In the genomic region with DNA sequence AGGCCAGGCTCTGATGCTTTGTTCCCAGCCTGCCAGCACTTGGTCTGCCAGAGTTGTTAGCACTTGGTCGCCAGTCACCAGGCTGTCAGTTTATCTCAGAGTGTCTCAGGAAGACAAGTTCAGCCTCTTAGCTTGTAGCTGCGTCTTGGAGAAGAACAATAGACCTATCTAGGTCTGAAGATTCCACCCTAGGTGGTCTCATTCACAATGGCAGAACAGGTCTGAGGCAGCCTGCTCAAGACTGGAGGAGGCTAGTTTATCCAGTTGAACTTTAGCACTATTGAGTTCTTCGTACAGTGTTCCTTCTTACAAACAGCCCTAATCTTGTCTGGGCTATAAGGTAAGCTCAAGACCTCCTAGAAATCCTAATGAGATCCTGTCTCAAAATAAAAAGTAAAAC, we compare ENCODE assay signal across 22 mouse cellular contexts. TPM values are rescaled to one million over a fixed set of nuclear protein-coding genes. Genes with fewer than 3 reads are reported as not detected.
DNase-seq lines count a peak whose midpoint lies in the region; ATAC-seq and TF ChIP-seq lines count a peak whose summit lies in the region.
"Had no signal": no experiment of that assay in that cellular context is flagged by ENCODE, and none has a peak within 500 bp of the region (broad histone marks: within the 10 kb centered on the region; RNA-seq: fewer than 3 reads in every experiment).

No protein-coding gene starts in this region.

- no peak for DNase-seq in stomach, postnatal 0 days (ENCODE audit: low spot score)
- peak; percentile 63 for DNase-seq in ES-E14 (ENCODE audit: low read depth, low spot score)
- DNase-seq in hindbrain, embryonic 11.5 days (ENCODE audit: low spot score) = no peak
- no peak for DNase-seq in lung, postnatal 36 days
- DNase-seq: adrenal gland, postnatal 14 days; cerebellum, adult 18-20 months; cerebellum, adult 9-11 months; cerebellum, postnatal 36 days; gastrocnemius, postnatal 10 days; heart, adult 2 months had no signal

- H3K4me1 ChIP-seq in stomach, embryonic 14.5 days (ENCODE audit: control insufficient read depth, insufficient read depth, low read length) = no peaks in the 10 kb centered on the region
- no peaks in the 10 kb centered on the region for H3K4me1 ChIP-seq in stomach, postnatal 0 days (replicated peaks; ENCODE audit: control insufficient read depth, insufficient read depth)
- peaks cover 11% of the 10 kb centered on the region in 2 experiments for H3K4me1 ChIP-seq in ES-E14 (ENCODE audit: control insufficient read depth in 2 of 2, insufficient read depth in 2 of 2, low read length in 2 of 2, poor library complexity in 1 of 2)
- no peaks in the 10 kb centered on the region for H3K4me1 ChIP-seq in intestine, embryonic 16.5 days (ENCODE audit: control insufficient read depth, insufficient read depth, low read length)
- H3K4me1 ChIP-seq in heart, embryonic 12.5 days (replicated peaks) = no peaks in the 10 kb centered on the region
- H3K4me1 ChIP-seq in hindbrain, embryonic 11.5 days (replicated peaks; ENCODE audit: control insufficient read depth, insufficient read depth, low read length) = no peaks in the 10 kb centered on the region
- H3K4me1 ChIP-seq: embryonic facial prominence, embryonic 13.5 days; forebrain, embryonic 12.5 days; hindbrain, embryonic 10.5 days; hindbrain, embryonic 15.5 days had no signal

- no peak for TF ChIP-seq CTCF in stomach, postnatal 0 days (IDR thresholded peaks at IDR 0.05; ENCODE audit: low read depth)

- no peak overlapping the region for H3K4me3 ChIP-seq in stomach, embryonic 14.5 days (ENCODE audit: low read depth, low read length)
- H3K4me3 ChIP-seq in stomach, postnatal 0 days (ENCODE audit: low read depth, low read length) = no peak overlapping the region
- no peak overlapping the region for H3K4me3 ChIP-seq in ES-E14 (ENCODE audit: insufficient read depth in 1 of 2, low read depth in 1 of 2, low read length in 2 of 2, poor library complexity in 1 of 2, severe bottlenecking in 1 of 2)
- H3K4me3 ChIP-seq in intestine, embryonic 16.5 days (ENCODE audit: low read length) = no peak overlapping the region
- no peak overlapping the region for H3K4me3 ChIP-seq in heart, embryonic 12.5 days
- no peak overlapping the region for H3K4me3 ChIP-seq in hindbrain, embryonic 11.5 days (ENCODE audit: low read depth, low read length)
- H3K4me3 ChIP-seq: embryonic facial prominence, embryonic 13.5 days; forebrain, embryonic 12.5 days; heart, adult 2 months; hindbrain, embryonic 10.5 days; hindbrain, embryonic 15.5 days had no signal

- H3K36me3 ChIP-seq in stomach, embryonic 14.5 days (ENCODE audit: control insufficient read depth, insufficient read depth, low read length) = no peaks in the 10 kb centered on the region
- H3K36me3 ChIP-seq in stomach, postnatal 0 days (ENCODE audit: control insufficient read depth, insufficient read depth, low read length) = no peaks in the 10 kb centered on the region
- no peaks in the 10 kb centered on the region for H3K36me3 ChIP-seq in ES-E14 (ENCODE audit: control insufficient read depth, insufficient read depth, low read length, poor library complexity, severe bottlenecking)
- no peaks in the 10 kb centered on the region for H3K36me3 ChIP-seq in intestine, embryonic 16.5 days (ENCODE audit: control insufficient read depth, insufficient read depth, low read length)
- H3K36me3 ChIP-seq in heart, embryonic 12.5 days = no peaks in the 10 kb centered on the region
- H3K36me3 ChIP-seq in hindbrain, embryonic 11.5 days (ENCODE audit: control insufficient read depth, insufficient read depth, low read length) = no peaks in the 10 kb centered on the region
- H3K36me3 ChIP-seq: embryonic facial prominence, embryonic 13.5 days; forebrain, embryonic 12.5 days; G1E; hindbrain, embryonic 10.5 days; hindbrain, embryonic 15.5 days had no signal

- TF ChIP-seq EP300 in stomach, postnatal 0 days (optimal IDR thresholded peaks at IDR 0.05) = no peak

- no peak overlapping the region for H3K27ac ChIP-seq in stomach, embryonic 14.5 days (ENCODE audit: low read length)
- no peak overlapping the region for H3K27ac ChIP-seq in stomach, postnatal 0 days (replicated peaks)
- peak overlapping the region; percentile 92 for H3K27ac ChIP-seq in ES-E14 (ENCODE audit: insufficient read depth, low read depth, low read length, poor library complexity, severe bottlenecking)
- peak overlapping the region; percentile 62; the same call in 1 of the 2 replicates for H3K27ac ChIP-seq in intestine, embryonic 16.5 days (ENCODE audit: low read length)
- no peak overlapping the region for H3K27ac ChIP-seq in heart, embryonic 12.5 days (ENCODE audit: poor library complexity, severe bottlenecking)
- H3K27ac ChIP-seq in hindbrain, embryonic 11.5 days (ENCODE audit: low read depth, low read length) = no peak overlapping the region
- H3K27ac ChIP-seq: embryonic facial prominence, embryonic 13.5 days; forebrain, embryonic 12.5 days; heart, adult 2 months; hindbrain, embryonic 10.5 days; hindbrain, embryonic 15.5 days had no signal

- 0 out of 2 replicates have a peak, but pooled peaks have one; percentile 10 for ATAC-seq in stomach, embryonic 14.5 days (ENCODE audit: insufficient number of reproducible peaks, insufficient read depth, low FRiP score, low read depth)
- ATAC-seq in stomach, postnatal 0 days (ENCODE audit: low FRiP score, low TSS enrichment) = no peak; the same call in 1 of the 2 replicates
- peak; percentile 82 for ATAC-seq in intestine, embryonic 16.5 days
- ATAC-seq in heart, embryonic 12.5 days (ENCODE audit: insufficient number of reproducible peaks, low FRiP score) = no peak
- no peak for ATAC-seq in hindbrain, embryonic 11.5 days (ENCODE audit: low FRiP score)
- ATAC-seq: activated CD4-positive, CD25-positive, alpha-beta regulatory T cell, adult 4 months; CD4-positive, CD25-positive, alpha-beta regulatory T cell, adult 4 months; forebrain, embryonic 16.5 days had no signal

- H3K4me2 ChIP-seq in stomach, embryonic 14.5 days (replicated peaks; ENCODE audit: low read depth, low read length) = no peak overlapping the region
- no peak overlapping the region for H3K4me2 ChIP-seq in stomach, postnatal 0 days (replicated peaks; ENCODE audit: low read depth)
- 0 out of 2 replicates have a peak overlapping the region, but pooled peaks have one; percentile 14 for H3K4me2 ChIP-seq in intestine, embryonic 16.5 days (ENCODE audit: low read depth, low read length)
- no peak overlapping the region for H3K4me2 ChIP-seq in heart, embryonic 12.5 days
- no peak overlapping the region for H3K4me2 ChIP-seq in hindbrain, embryonic 11.5 days (replicated peaks; ENCODE audit: low read depth, low read length)
- H3K4me2 ChIP-seq: embryonic facial prominence, embryonic 13.5 days; forebrain, embryonic 12.5 days; heart, embryonic 11.5 days; hindbrain, embryonic 15.5 days had no signal

- in situ Hi-C loops in ES-E14 (cut with MboI; ENCODE audit: low sequenced_read_pairs in 2 of 2, unreplicated experiment in 2 of 2) = no loop called here

- H3K27me3 ChIP-seq in stomach, embryonic 14.5 days (ENCODE audit: control insufficient read depth, insufficient read depth, low read length) = no peaks in the 10 kb centered on the region
- H3K27me3 ChIP-seq in stomach, postnatal 0 days (ENCODE audit: control insufficient read depth, insufficient read depth, low read length) = no peaks in the 10 kb centered on the region
- H3K27me3 ChIP-seq in intestine, embryonic 16.5 days (replicated peaks; ENCODE audit: control insufficient read depth, insufficient read depth, low read length) = no peaks in the 10 kb centered on the region
- H3K27me3 ChIP-seq in heart, embryonic 12.5 days (replicated peaks) = no peaks in the 10 kb centered on the region
- H3K27me3 ChIP-seq in hindbrain, embryonic 11.5 days (ENCODE audit: control insufficient read depth, insufficient read depth, low read length) = no peaks in the 10 kb centered on the region
- H3K27me3 ChIP-seq: embryonic facial prominence, embryonic 13.5 days; hindbrain, embryonic 15.5 days had no signal

- WGBS in stomach, embryonic 14.5 days = 47% methylated on average over 3 of the region's 3 CpGs
- 36% methylated on average over 3 of the region's 3 CpGs for WGBS in stomach, postnatal 0 days
- 37% methylated on average over 3 of the region's 3 CpGs for WGBS in intestine, embryonic 16.5 days
- WGBS in heart, embryonic 12.5 days = 40% methylated on average over 3 of the region's 3 CpGs
- 47% methylated on average over 3 of the region's 3 CpGs for WGBS in hindbrain, embryonic 11.5 days

- H3K9me3 ChIP-seq in stomach, embryonic 14.5 days (ENCODE audit: control insufficient read depth, low read depth, low read length) = no peaks in the 10 kb centered on the region
- no peaks in the 10 kb centered on the region for H3K9me3 ChIP-seq in stomach, postnatal 0 days (ENCODE audit: control insufficient read depth, low read length)
- no peaks in the 10 kb centered on the region for H3K9me3 ChIP-seq in ES-E14 (ENCODE audit: control insufficient read depth, insufficient read depth, low read depth, low read length)
- no peaks in the 10 kb centered on the region for H3K9me3 ChIP-seq in intestine, embryonic 16.5 days (ENCODE audit: control insufficient read depth, low read length)
- no peaks in the 10 kb centered on the region for H3K9me3 ChIP-seq in heart, embryonic 12.5 days (replicated peaks)
- no peaks in the 10 kb centered on the region for H3K9me3 ChIP-seq in hindbrain, embryonic 11.5 days (ENCODE audit: control insufficient read depth, low read length)
- H3K9me3 ChIP-seq: embryonic facial prominence, embryonic 13.5 days; forebrain, embryonic 12.5 days; G1E; hindbrain, embryonic 10.5 days; hindbrain, embryonic 15.5 days had no signal

- H3K9ac ChIP-seq in stomach, embryonic 14.5 days (replicated peaks; ENCODE audit: low read depth, low read length) = no peak overlapping the region
- no peak overlapping the region for H3K9ac ChIP-seq in stomach, postnatal 0 days (ENCODE audit: low read length)
- H3K9ac ChIP-seq in ES-E14 (ENCODE audit: insufficient read depth, low read depth, low read length, poor library complexity, severe bottlenecking) = no peak overlapping the region
- H3K9ac ChIP-seq in intestine, embryonic 16.5 days (ENCODE audit: low read depth, low read length) = no peak overlapping the region
- H3K9ac ChIP-seq in heart, embryonic 12.5 days = no peak overlapping the region
- no peak overlapping the region for H3K9ac ChIP-seq in hindbrain, embryonic 11.5 days (ENCODE audit: low read depth, low read length)
- H3K9ac ChIP-seq: embryonic facial prominence, embryonic 13.5 days; forebrain, embryonic 12.5 days; hindbrain, embryonic 15.5 days had no signal

RNA-seq across cellular contexts. Expression of a gene that starts 7.2 kb away (rescaled TPM):
- 13.4 and 15.6 TPM in 2 replicates for polyA plus RNA-seq in stomach, embryonic 14.5 days (2014; fragmentation: Nextera tagmentation; extraction: Ambion mirVana)
- 8.5 and 9.3 TPM in 2 replicates for polyA plus RNA-seq in stomach, postnatal 0 days (2015; fragmentation: Nextera tagmentation; extraction: Ambion mirVana)
- total RNA-seq in ES-E14 (2012; rRNA removed) = 70.7 and 76.0 TPM in 2 replicates
- 70.8 and 74.7 TPM in 2 replicates for polyA plus RNA-seq in intestine, embryonic 16.5 days (2015; fragmentation: Nextera tagmentation; extraction: Ambion mirVana)
- polyA plus RNA-seq in heart, embryonic 12.5 days (2016; fragmentation: Nextera tagmentation; extraction: Ambion mirVana) = 3.1 and 3.8 TPM in 2 replicates
- 10.3 and 11.0 TPM in 2 replicates for polyA plus RNA-seq in hindbrain, embryonic 11.5 days (2014; fragmentation: Nextera tagmentation; extraction: Ambion mirVana)
- total RNA-seq: G1E had no signal
- polyA plus RNA-seq: CD4-positive, CD25-positive, alpha-beta regulatory T cell, adult 4 months; G1E had no signal

RNA-seq across cellular contexts. Expression of a gene that starts 15.0 kb away (rescaled TPM):
- 23.8 and 24.7 TPM in 2 replicates for polyA plus RNA-seq in stomach, embryonic 14.5 days (2014; fragmentation: Nextera tagmentation; extraction: Ambion mirVana)
- polyA plus RNA-seq in stomach, postnatal 0 days (2015; fragmentation: Nextera tagmentation; extraction: Ambion mirVana) = 13.2 and 15.9 TPM in 2 replicates
- total RNA-seq in ES-E14 (2012; rRNA removed) = 26.1 and 33.7 TPM in 2 replicates
- polyA plus RNA-seq in intestine, embryonic 16.5 days (2015; fragmentation: Nextera tagmentation; extraction: Ambion mirVana) = 15.8 and 18.3 TPM in 2 replicates
- 29.0 and 30.4 TPM in 2 replicates for polyA plus RNA-seq in heart, embryonic 12.5 days (2016; fragmentation: Nextera tagmentation; extraction: Ambion mirVana)
- polyA plus RNA-seq in hindbrain, embryonic 11.5 days (2014; fragmentation: Nextera tagmentation; extraction: Ambion mirVana) = 22.1 and 23.7 TPM in 2 replicates

Comparison
In these comparisons a context has a peak if more than half of its experiments do, and no peak if none do; other contexts are left out.
1. ATAC-seq: peak in stomach, embryonic 14.5 days (single experiment) and intestine, embryonic 16.5 days (single experiment); none in stomach, postnatal 0 days (single experiment), heart, embryonic 12.5 days (single experiment) and hindbrain, embryonic 11.5 days (single experiment).
2. H3K27ac ChIP-seq: peak in ES-E14 (single experiment) and intestine, embryonic 16.5 days (single experiment); none in stomach, embryonic 14.5 days (single experiment), stomach, postnatal 0 days (single experiment), heart, embryonic 12.5 days (single experiment) and hindbrain, embryonic 11.5 days (single experiment).